Mouse (Mus musculus): Measurements from ENCODE around the gene Atf6. TPM values are rescaled to one million over a fixed set of nuclear protein-coding genes. Genes with fewer than 3 reads are reported as not detected.
A peak's percentile ranks its signal among the peaks of the same experiment; 100 is the strongest.

The Atf6 gene
- total and polyA plus RNA-seq, 3 experiments = 33.8 to 47.0 (median 35.3) TPM

GRCm38 (mm10) chr1:170786570-170787341 lies 80.8 kb downstream of the Atf6 start:
- H3K9ac ChIP-seq (ENCODE audit: insufficient read depth, low read depth) = no peak overlapping the region
- no peak for DNase-seq (ENCODE audit: extremely low read depth)
- peaks cover 51 to 83% of the 10 kb centered on the region in 2 experiments for H3K36me3 ChIP-seq (replicated peaks in 1 of 2; ENCODE audit: control insufficient read depth in 1 of 2, insufficient read depth in 1 of 2, low read length in 1 of 2)
- H3K27ac ChIP-seq (ENCODE audit: insufficient read depth, low read depth) = no peak overlapping the region
- no peaks in the 10 kb centered on the region for H3K27me3 ChIP-seq (replicated peaks)
- 0 out of 2 replicates have a peak, but pooled peaks cover 2% of the 10 kb centered on the region for H3K79me2 ChIP-seq (replicated peaks; ENCODE audit: control insufficient read depth, extremely low read depth, insufficient read depth, poor library complexity, severe bottlenecking)
- TF ChIP-seq ZKSCAN1 (IDR thresholded peaks at IDR 0.05; ENCODE audit: borderline replicate concordance, low read depth, low read length) = no peak
- no peak for TF ChIP-seq CHD2 (IDR thresholded peaks at IDR 0.05; ENCODE audit: low read length)
- TF ChIP-seq POLR2A (IDR thresholded peaks at IDR 0.05; ENCODE audit: low read depth, low read length) = no peak
- no peak for TF ChIP-seq ZMIZ1 (IDR thresholded peaks at IDR 0.05; ENCODE audit: low read depth, low read length)
- TF ChIP-seq UBTF (IDR thresholded peaks at IDR 0.05; ENCODE audit: low read depth, low read length) = no peak
- TF ChIP-seq MXI1 (IDR thresholded peaks at IDR 0.05; ENCODE audit: low read depth, low read length) = no peak
- dilution Hi-C loops (cut with MboI; ENCODE audit: extremely low pct_ligation_motif_present, extremely low pct_unique_long_range_greater_than_20kb, low sequenced_read_pairs) = no loop called here
- H3K4me1 ChIP-seq (ENCODE audit: control insufficient read depth in 1 of 2, insufficient read depth in 2 of 2) = peaks cover 0 to 5% of the 10 kb centered on the region in 2 experiments; a peak in 2 of 4 replicates
- no peaks in the 10 kb centered on the region for H3K9me3 ChIP-seq (replicated peaks; ENCODE audit: low read length)
- H3K4me3 ChIP-seq (replicated peaks in 1 of 3; ENCODE audit: low read depth in 2 of 3, low read length in 2 of 3, poor library complexity in 1 of 3) = no peak overlapping the region
- no peak overlapping the region for H3K4me2 ChIP-seq (ENCODE audit: insufficient read depth, low read depth, poor library complexity, severe bottlenecking)
- in situ Hi-C loops (cut with MboI; ENCODE audit: low pct_ligation_motif_present, low pct_unique_long_range_greater_than_20kb, low sequenced_read_pairs) = no loop called here

DNA sequence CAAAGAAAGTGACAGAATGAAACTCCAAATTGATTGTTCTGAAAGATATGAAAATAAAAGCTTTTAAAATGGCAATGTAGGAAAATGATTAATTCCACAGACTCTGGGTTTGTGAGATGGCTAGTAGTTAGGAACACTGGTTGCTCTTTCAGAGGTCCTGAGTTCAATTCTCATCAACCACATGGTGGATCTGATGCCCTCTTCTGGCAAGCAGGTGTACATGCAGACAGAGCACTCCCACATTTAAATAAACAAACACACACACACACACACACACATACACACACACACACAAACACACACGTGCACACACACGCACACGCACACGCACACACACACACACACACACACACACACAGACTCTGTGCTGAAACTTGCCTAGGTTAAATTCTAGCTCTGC lies 89.9 kb downstream of the Atf6 start:
- dilution Hi-C loops (cut with MboI; ENCODE audit: extremely low pct_ligation_motif_present, extremely low pct_unique_long_range_greater_than_20kb, low sequenced_read_pairs) = no loop called here
- Histone ChIP-seq H3K4me1 (ENCODE audit: control insufficient read depth in 1 of 2, insufficient read depth in 2 of 2) (peaks cover 0 to 3% of the 10 kb centered on the region in 2 experiments; a peak in 1 of 4 replicates), H3K9ac (ENCODE audit: insufficient read depth, low read depth) (no peak overlapping the region), H3K79me2 (replicated peaks; ENCODE audit: control insufficient read depth, extremely low read depth, insufficient read depth, poor library complexity, severe bottlenecking) (peaks cover 3% of the 10 kb centered on the region; the same call in 1 of the 2 replicates), H3K4me2 (ENCODE audit: insufficient read depth, low read depth, poor library complexity, severe bottlenecking) (no peak overlapping the region), H3K9me3 (replicated peaks; ENCODE audit: low read length) (no peaks in the 10 kb centered on the region), H3K4me3 (replicated peaks in 1 of 3; ENCODE audit: low read depth in 2 of 3, low read length in 2 of 3, poor library complexity in 1 of 3) (no peak overlapping the region), H3K36me3 (replicated peaks in 1 of 2; ENCODE audit: control insufficient read depth in 1 of 2, insufficient read depth in 1 of 2, low read length in 1 of 2) (peaks cover 50 to 81% of the 10 kb centered on the region in 2 experiments), H3K27ac (ENCODE audit: insufficient read depth, low read depth) (no peak overlapping the region), H3K27me3 (replicated peaks) (no peaks in the 10 kb centered on the region)
- in situ Hi-C loops (cut with MboI; ENCODE audit: low pct_ligation_motif_present, low pct_unique_long_range_greater_than_20kb, low sequenced_read_pairs) = no loop called here
- no peak for DNase-seq (ENCODE audit: extremely low read depth)
- no peak for TF ChIP-seq PAX5 (IDR thresholded peaks at IDR 0.05; ENCODE audit: low read length)
- 0 out of 2 replicates have a peak, but pooled peaks have one; percentile 32 for TF ChIP-seq MAX (IDR thresholded peaks at IDR 0.05; ENCODE audit: low read length)
- TF ChIP-seq RAD21 (IDR thresholded peaks at IDR 0.05; ENCODE audit: low read depth, low read length) = peak; percentile 23
- peak; percentile 57 for TF ChIP-seq SMC3 (IDR thresholded peaks at IDR 0.05; ENCODE audit: low read depth, low read length)
- peak; percentile 78 for TF ChIP-seq MYC (IDR thresholded peaks at IDR 0.05; ENCODE audit: low read depth, low read length)
- peak; percentile 23 to 56; a peak in 3 of 4 replicates for TF ChIP-seq CTCF (conservative IDR thresholded peaks at IDR 0.05 in 1 of 2, IDR thresholded peaks at IDR 0.05 in 1 of 2; ENCODE audit: low read depth in 2 of 2, low read length in 2 of 2)

GRCm38 (mm10) chr1:170774431-170774830 lies 93.1 kb downstream of the Atf6 start:
- DNase-seq (ENCODE audit: extremely low read depth) = no peak
- Histone ChIP-seq H3K9me3 (replicated peaks; ENCODE audit: low read length) (no peaks in the 10 kb centered on the region), H3K27ac (ENCODE audit: insufficient read depth, low read depth) (no peak overlapping the region), H3K4me1 (ENCODE audit: control insufficient read depth in 1 of 2, insufficient read depth in 2 of 2) (peaks cover 3 to 17% of the 10 kb centered on the region in 2 experiments), H3K4me2 (ENCODE audit: insufficient read depth, low read depth, poor library complexity, severe bottlenecking) (no peak overlapping the region), H3K79me2 (replicated peaks; ENCODE audit: control insufficient read depth, extremely low read depth, insufficient read depth, poor library complexity, severe bottlenecking) (0 out of 2 replicates have a peak, but pooled peaks cover 3% of the 10 kb centered on the region), H3K9ac (ENCODE audit: insufficient read depth, low read depth) (no peak overlapping the region), H3K27me3 (replicated peaks) (no peaks in the 10 kb centered on the region), H3K36me3 (replicated peaks in 1 of 2; ENCODE audit: control insufficient read depth in 1 of 2, insufficient read depth in 1 of 2, low read length in 1 of 2) (peaks cover 42 to 83% of the 10 kb centered on the region in 2 experiments), H3K4me3 (replicated peaks in 1 of 3; ENCODE audit: low read depth in 2 of 3, low read length in 2 of 3, poor library complexity in 1 of 3) (no peak overlapping the region)
- dilution Hi-C loops (cut with MboI; ENCODE audit: extremely low pct_ligation_motif_present, extremely low pct_unique_long_range_greater_than_20kb, low sequenced_read_pairs) = no loop called here
- in situ Hi-C loops (cut with MboI; ENCODE audit: low pct_ligation_motif_present, low pct_unique_long_range_greater_than_20kb, low sequenced_read_pairs) = no loop called here
- no peak for TF ChIP-seq JUN (IDR thresholded peaks at IDR 0.05; ENCODE audit: insufficient read depth, low read depth, low read length)
- TF ChIP-seq POLR2AphosphoS2 (IDR thresholded peaks at IDR 0.05; ENCODE audit: low read depth, low read length) = no peak
- TF ChIP-seq CHD1 (IDR thresholded peaks at IDR 0.05; ENCODE audit: low read depth, low read length) = no peak
- no peak for TF ChIP-seq USF1 (IDR thresholded peaks at IDR 0.05; ENCODE audit: low read depth, low read length)
- TF ChIP-seq GABPA (IDR thresholded peaks at IDR 0.05; ENCODE audit: insufficient replicate concordance, low read depth, low read length) = no peak
- no peak for TF ChIP-seq MAFK (IDR thresholded peaks at IDR 0.05; ENCODE audit: insufficient replicate concordance, low read length)
- TF ChIP-seq IRF4 (IDR thresholded peaks at IDR 0.05; ENCODE audit: low read depth, low read length) = no peak
- TF ChIP-seq MAZ (IDR thresholded peaks at IDR 0.05; ENCODE audit: low read depth, low read length) = no peak
- no peak for TF ChIP-seq PAX5 (IDR thresholded peaks at IDR 0.05; ENCODE audit: low read length)
